Mouse (Mus musculus) midbrain, embryonic 13.5 days (tissue): Measurements from ENCODE around the gene Cd82. TPM values are rescaled to one million over a fixed set of nuclear protein-coding genes. Genes with fewer than 3 reads are reported as not detected.

Experiments
- ATAC-seq: fragments of 200-750 bp; cut with Nextera tagmentation; 2 replicates; pipeline ENCODE4 v1.8.0; 2017; ENCODE audit warnings: mild to moderate bottlenecking, moderate TSS enrichment, moderate library complexity
- H3K27ac ChIP-seq: fragments of 300-500 bp; sonication (generic); 2 replicates; pipeline ENCODE4 v1.5.1; 2015; ENCODE audit warnings: inconsistent platforms, mild to moderate bottlenecking, moderate library complexity
- H3K27me3 ChIP-seq: fragments of 300-500 bp; sonication (generic); 2 replicates; pipeline ENCODE4 v1.6.1; 2015; ENCODE audit warnings: mild to moderate bottlenecking, inconsistent platforms
- H3K36me3 ChIP-seq: fragments of 300-500 bp; sonication (generic); 2 replicates; pipeline ENCODE4 v1.6.1; 2015; ENCODE audit warnings: mild to moderate bottlenecking, inconsistent platforms
- H3K4me1 ChIP-seq: fragments of 300-500 bp; sonication (generic); replicated peaks from 2 replicates; pipeline ENCODE4 v1.6.1; 2015; ENCODE audit warnings: inconsistent platforms
- H3K4me2 ChIP-seq: fragments of 300-500 bp; sonication (generic); replicated peaks from 2 replicates; pipeline ENCODE4 v1.6.1; 2015; ENCODE audit warnings: moderate library complexity, mild to moderate bottlenecking, inconsistent platforms
- H3K4me3 ChIP-seq: fragments of 300-500 bp; sonication (generic); replicated peaks from 2 replicates; pipeline ENCODE4 v1.5.1; 2015; ENCODE audit warnings: mild to moderate bottlenecking, inconsistent platforms
- H3K9ac ChIP-seq: fragments of 300-500 bp; sonication (generic); replicated peaks from 2 replicates; pipeline ENCODE4 v1.6.1; 2015; ENCODE audit warnings: mild to moderate bottlenecking, inconsistent platforms
- H3K9me3 ChIP-seq: fragments of 300-500 bp; sonication (generic); 2 replicates; pipeline ENCODE4 v1.6.1; 2016; ENCODE audit warnings: mild to moderate bottlenecking, inconsistent platforms
- WGBS: fragments of 180-500 bp; shearing (Covaris S2); methylation state at CpG from one replicate; pipeline ENCODE4 v1.1.7; 2015; 5-methylcytosine and 5-hydroxymethylcytosine counted together
- polyA plus RNA-seq: library from polyadenylated mRNA; unstranded; fragments of >200 nt; fragmentation: Nextera tagmentation; extraction: Ambion mirVana; gene quantifications from 2 replicates; pipeline ENCODE4 v1.2.1, GENCODE M21; 2015

Cd82 gene
- polyA plus RNA-seq, 1 experiment from 2014 or later: 16.2 TPM

GRCm38 (mm10) chr2:93438335-93438734 lies 24.6 kb downstream of the Cd82 start:
- WGBS: 70% methylated on average over 6 of the region's 6 CpGs
- no peaks in the 10 kb centered on the region for H3K36me3 ChIP-seq
- H3K9me3 ChIP-seq: no peaks in the 10 kb centered on the region
- H3K27me3 ChIP-seq: no peaks in the 10 kb centered on the region
- H3K9ac ChIP-seq: no peak overlapping the region
- H3K4me3 ChIP-seq: no peak overlapping the region
- no peak overlapping the region for H3K4me2 ChIP-seq
- H3K4me1 ChIP-seq: peaks cover 19% of the 10 kb centered on the region
- ATAC-seq: no peak
- no peak overlapping the region for H3K27ac ChIP-seq

GRCm38 (mm10) chr2:93435577-93435976 lies 27.4 kb downstream of the Cd82 start:
- no peaks in the 10 kb centered on the region for H3K36me3 ChIP-seq
- no peak overlapping the region for H3K4me3 ChIP-seq
- no peak overlapping the region for H3K9ac ChIP-seq
- whole genome bisulfite sequencing: 84% methylated on average over 4 of the region's 4 CpGs
- peaks cover 19% of the 10 kb centered on the region for H3K4me1 ChIP-seq
- no peaks in the 10 kb centered on the region for H3K27me3 ChIP-seq
- no peaks in the 10 kb centered on the region for H3K9me3 ChIP-seq
- no peak for ATAC-seq
- H3K4me2 ChIP-seq: no peak overlapping the region
- no peak overlapping the region for H3K27ac ChIP-seq

- Histone ChIP-seq H3K4me1 (peaks cover 13% of the 10 kb centered on the region; the same call in 1 of the 2 replicates), H3K27ac (no peak overlapping the region), H3K36me3 (no peaks in the 10 kb centered on the region), H3K9ac (no peak overlapping the region), H3K4me2 (no peak overlapping the region), H3K4me3 (no peak overlapping the region), H3K9me3 (no peaks in the 10 kb centered on the region), H3K27me3 (no peaks in the 10 kb centered on the region)
- no peak for ATAC-seq
- 94% methylated on average over 3 of the region's 3 CpGs for WGBS
These were observed 28.0 kb downstream of the Cd82 start for GRCm38 (mm10) chr2:93434896-93435295.

GRCm38 (mm10) chr2:93433543-93433942 lies 29.4 kb downstream of the Cd82 start:
- H3K27ac ChIP-seq: no peak overlapping the region
- no peaks in the 10 kb centered on the region for H3K36me3 ChIP-seq
- no peak overlapping the region for H3K9ac ChIP-seq
- H3K9me3 ChIP-seq: no peaks in the 10 kb centered on the region
- peaks cover 8% of the 10 kb centered on the region; the same call in 1 of the 2 replicates for H3K4me1 ChIP-seq
- H3K4me3 ChIP-seq: no peak overlapping the region
- 78% methylated on average over 5 of the region's 5 CpGs for WGBS
- H3K27me3 ChIP-seq: no peaks in the 10 kb centered on the region
- ATAC-seq: no peak; the same call in 1 of the 2 replicates
- H3K4me2 ChIP-seq: no peak overlapping the region

GRCm38 (mm10) chr2:93432600-93433389 lies 30.1 kb downstream of the Cd82 start:
- ATAC-seq: no peak
- H3K27me3 ChIP-seq: no peaks in the 10 kb centered on the region
- H3K4me1 ChIP-seq: peaks cover 8% of the 10 kb centered on the region; the same call in 1 of the 2 replicates
- H3K4me2 ChIP-seq: no peak overlapping the region
- 85% methylated on average over 6 of the region's 6 CpGs for WGBS
- H3K9me3 ChIP-seq: no peaks in the 10 kb centered on the region
- H3K4me3 ChIP-seq: no peak overlapping the region
- no peak overlapping the region for H3K27ac ChIP-seq
- H3K9ac ChIP-seq: no peak overlapping the region
- H3K36me3 ChIP-seq: no peaks in the 10 kb centered on the region

GRCm38 (mm10) chr2:93431575-93432325 lies 31.2 kb downstream of the Cd82 start:
- peaks cover 13% of the 10 kb centered on the region for H3K4me1 ChIP-seq
- no peak overlapping the region; the same call in 1 of the 2 replicates for H3K9ac ChIP-seq
- H3K9me3 ChIP-seq: no peaks in the 10 kb centered on the region
- no peaks in the 10 kb centered on the region for H3K27me3 ChIP-seq
- H3K4me3 ChIP-seq: no peak overlapping the region
- no peaks in the 10 kb centered on the region for H3K36me3 ChIP-seq
- H3K4me2 ChIP-seq: no peak overlapping the region
- no peak overlapping the region for H3K27ac ChIP-seq
- WGBS: 76% methylated on average over 5 of the region's 5 CpGs
- ATAC-seq: no peak

GRCm38 (mm10) chr2:93430993-93431392 lies 31.9 kb downstream of the Cd82 start:
- H3K4me1 ChIP-seq: peaks cover 13% of the 10 kb centered on the region
- H3K9ac ChIP-seq: no peak overlapping the region
- no peak for ATAC-seq
- H3K27ac ChIP-seq: no peak overlapping the region
- no peaks in the 10 kb centered on the region for H3K9me3 ChIP-seq
- WGBS: 74% methylated on average over 5 of the region's 5 CpGs
- H3K4me3 ChIP-seq: no peak overlapping the region
- no peak overlapping the region for H3K4me2 ChIP-seq
- no peaks in the 10 kb centered on the region for H3K36me3 ChIP-seq
- no peaks in the 10 kb centered on the region for H3K27me3 ChIP-seq

- no peak overlapping the region for H3K4me3 ChIP-seq
- H3K27ac ChIP-seq: no peak overlapping the region
- no peaks in the 10 kb centered on the region for H3K9me3 ChIP-seq
- H3K27me3 ChIP-seq: no peaks in the 10 kb centered on the region
- H3K4me2 ChIP-seq: no peak overlapping the region
- H3K36me3 ChIP-seq: no peaks in the 10 kb centered on the region
- H3K9ac ChIP-seq: no peak overlapping the region
- H3K4me1 ChIP-seq: peaks cover 6% of the 10 kb centered on the region; the same call in 1 of the 2 replicates
- no peak for ATAC-seq
- WGBS: 72% methylated on average over 11 of the region's 11 CpGs
These were observed 34.9 kb downstream of the Cd82 start for GRCm38 (mm10) chr2:93428004-93428531.

- Histone ChIP-seq H3K36me3 (no peaks in the 10 kb centered on the region), H3K4me3 (no peak overlapping the region), H3K27ac (no peak overlapping the region), H3K4me1 (peaks cover 5% of the 10 kb centered on the region; the same call in 1 of the 2 replicates), H3K9ac (no peak overlapping the region), H3K4me2 (no peak overlapping the region), H3K27me3 (no peaks in the 10 kb centered on the region), H3K9me3 (no peaks in the 10 kb centered on the region)
- no peak for ATAC-seq
- 66% methylated on average over 8 of the region's 8 CpGs for WGBS
These were observed 35.8 kb downstream of the Cd82 start for GRCm38 (mm10) chr2:93427000-93427715.

- H3K36me3 ChIP-seq: no peaks in the 10 kb centered on the region
- H3K27ac ChIP-seq: no peak overlapping the region
- no peaks in the 10 kb centered on the region for H3K9me3 ChIP-seq
- no peak overlapping the region for H3K9ac ChIP-seq
- no peak for ATAC-seq
- H3K4me3 ChIP-seq: no peak overlapping the region
- no peak overlapping the region for H3K4me2 ChIP-seq
- H3K27me3 ChIP-seq: 0 out of 2 replicates have a peak, but pooled peaks cover under 1% of the 10 kb centered on the region
- peaks cover 5% of the 10 kb centered on the region; the same call in 1 of the 2 replicates for H3K4me1 ChIP-seq
- 46% methylated on average over 4 of the region's 4 CpGs for WGBS
These were observed 37.1 kb downstream of the Cd82 start for GRCm38 (mm10) chr2:93425810-93426209.

GRCm38 (mm10) chr2:93424307-93424984 lies 38.5 kb downstream of the Cd82 start:
- peaks cover 8% of the 10 kb centered on the region; the same call in 1 of the 2 replicates for H3K27me3 ChIP-seq
- no peak overlapping the region for H3K4me2 ChIP-seq
- H3K27ac ChIP-seq: no peak overlapping the region
- H3K36me3 ChIP-seq: no peaks in the 10 kb centered on the region
- H3K9ac ChIP-seq: no peak overlapping the region
- peaks cover 5% of the 10 kb centered on the region; the same call in 1 of the 2 replicates for H3K4me1 ChIP-seq
- H3K9me3 ChIP-seq: no peaks in the 10 kb centered on the region
- ATAC-seq: no peak
- 92% methylated on average over 9 of the region's 9 CpGs for WGBS
- no peak overlapping the region for H3K4me3 ChIP-seq
